Mouse (Mus musculus) limb, embryonic 13.5 days (tissue): ENCODE measurements around the gene Mbd3l2. TPM values are rescaled to one million over a fixed set of nuclear protein-coding genes. Genes with fewer than 3 reads are reported as not detected.

Experiments
- microRNA-seq: library from miRNA; unstranded; fragments of <30 nt; microRNA quantifications from one replicate; pipeline ENCODE4, GENCODE M21; 2016
- polyA plus RNA-seq: library from polyadenylated mRNA; unstranded; fragments of >200 nt; fragmentation: Nextera tagmentation; extraction: Ambion mirVana; gene quantifications from 2 replicates; pipeline ENCODE4 v1.2.1, GENCODE M21; 2015

Mbd3l2 gene
- polyA plus RNA-seq, 1 experiment from 2014 or later, result not detected

Small RNAs within 50 kb of the gene (microRNA-seq; reads per million reads assigned to microRNA genes)
- not detected for gene Gm22854

Other genes with a start within 250 kb of the Mbd3l2 start
- gene Chordc1, start 138.5 kb upstream of the Mbd3l2 start, polyA plus RNA-seq, result 126 and 148 TPM in 2 replicates
- 3.2 and 3.9 TPM in 2 replicates for gene Naalad2, start 27.7 kb upstream of the Mbd3l2 start, polyA plus RNA-seq
- gene Ubtfl1, start 26.2 kb upstream of the Mbd3l2 start, polyA plus RNA-seq, result not detected in 2 replicates
- 10.4 and 13.0 TPM in 2 replicates for gene Zfp558, start 47.6 kb downstream of the Mbd3l2 start, polyA plus RNA-seq
- gene Mbd3l1, start 47.7 kb downstream of the Mbd3l2 start, polyA plus RNA-seq, result not detected in 2 replicates
- gene Muc16, start 243.9 kb downstream of the Mbd3l2 start, polyA plus RNA-seq, result not detected in 2 replicates